Mouse (Mus musculus) neural tube, embryonic 11.5 days (tissue): ENCODE data around the gene Cyp2u1. TPM values are rescaled to one million over a fixed set of nuclear protein-coding genes. Genes with fewer than 3 reads are reported as not detected.
A peak's percentile ranks its signal among the peaks of the same experiment; 100 is the strongest.

Source experiments
- ATAC-seq: fragments of 200-750 bp; cut with Nextera tagmentation; 2 replicates; pipeline ENCODE4 v1.8.0; 2017; ENCODE audit warnings: moderate number of reproducible peaks, mild to moderate bottlenecking, moderate TSS enrichment, moderate library complexity; ENCODE audit not compliant: insufficient read depth, low FRiP score, low TSS enrichment
- DNase-seq: peaks from one replicate; pipeline ENCODE4 v3.0.0-alpha.2; 2015; ENCODE audit warnings: low spot score
- H3K27ac ChIP-seq: fragments of 300-500 bp; sonication (generic); 2 replicates; pipeline ENCODE4 v1.5.1; 2014; ENCODE audit warnings: low read depth, mild to moderate bottlenecking, low read length
- H3K27me3 ChIP-seq: fragments of 300-500 bp; sonication (generic); 2 replicates; pipeline ENCODE4 v1.6.1; 2014; ENCODE audit warnings: mild to moderate bottlenecking, low read length, mixed read lengths; ENCODE audit not compliant: control insufficient read depth, insufficient read depth
- H3K36me3 ChIP-seq: fragments of 300-500 bp; sonication (generic); 2 replicates; pipeline ENCODE4 v1.6.1; 2014; ENCODE audit warnings: mild to moderate bottlenecking, low read length, moderate library complexity, mixed read lengths; ENCODE audit not compliant: control insufficient read depth, insufficient read depth
- H3K4me1 ChIP-seq: fragments of 300-500 bp; sonication (generic); 2 replicates; pipeline ENCODE4 v1.6.1; 2014; ENCODE audit warnings: low read length, mixed read lengths; ENCODE audit not compliant: control insufficient read depth, insufficient read depth
- H3K4me2 ChIP-seq: fragments of 300-500 bp; sonication (generic); 2 replicates; pipeline ENCODE4 v1.6.1; 2014; ENCODE audit warnings: low read depth, mild to moderate bottlenecking, moderate library complexity
- H3K4me3 ChIP-seq: fragments of 300-500 bp; sonication (generic); 2 replicates; pipeline ENCODE4 v1.5.1; 2014; ENCODE audit warnings: low read depth, low read length
- H3K9ac ChIP-seq: fragments of 300-500 bp; sonication (generic); 2 replicates; pipeline ENCODE4 v1.6.1; 2014; ENCODE audit warnings: mild to moderate bottlenecking, low read length
- H3K9me3 ChIP-seq: fragments of 300-500 bp; sonication (generic); 2 replicates; pipeline ENCODE4 v1.6.1; 2016; ENCODE audit warnings: low read length; ENCODE audit not compliant: control insufficient read depth
- WGBS: fragments of 180-500 bp; shearing (Covaris S2); extraction: QIAGEN DNeasy Blood & Tissue Kit; methylation state at CpG from one replicate; pipeline ENCODE4 v1.1.7; 2014; 5-methylcytosine and 5-hydroxymethylcytosine counted together
- polyA plus RNA-seq: library from polyadenylated mRNA; unstranded; fragments of >200 nt; fragmentation: Nextera tagmentation; extraction: Ambion mirVana; gene quantifications from 2 replicates; pipeline ENCODE4 v1.2.1, GENCODE M21; 2014

The Cyp2u1 gene
- polyA plus RNA-seq, 1 experiment from 2014 or later, result 2.3 TPM

- Histone ChIP-seq H3K27me3 (no peaks in the 10 kb centered on the region), H3K9ac (no peak overlapping the region), H3K4me3 (no peak overlapping the region), H3K9me3 (no peaks in the 10 kb centered on the region), H3K4me1 (no peaks in the 10 kb centered on the region), H3K36me3 (no peaks in the 10 kb centered on the region), H3K27ac (no peak overlapping the region), H3K4me2 (no peak overlapping the region)
- 93% methylated on average over 7 of the region's 7 CpGs for WGBS
- DNase-seq, result no peak
- no peak for ATAC-seq
These were observed 6.1 kb downstream of the Cyp2u1 start for GRCm38 (mm10) chr3:131296893-131297292.

GRCm38 (mm10) chr3:131295513-131296200 is 7.4 kb downstream of the Cyp2u1 start:
- 90% methylated on average over 12 of the region's 12 CpGs for WGBS
- H3K4me2 ChIP-seq, result no peak overlapping the region
- H3K9me3 ChIP-seq, result no peaks in the 10 kb centered on the region
- H3K4me3 ChIP-seq, result no peak overlapping the region
- no peak overlapping the region for H3K9ac ChIP-seq
- H3K27ac ChIP-seq, result no peak overlapping the region
- DNase-seq (no peak), ATAC-seq (no peak)
- no peaks in the 10 kb centered on the region for H3K4me1 ChIP-seq
- H3K36me3 ChIP-seq, result no peaks in the 10 kb centered on the region
- H3K27me3 ChIP-seq, result no peaks in the 10 kb centered on the region

GRCm38 (mm10) chr3:131294503-131294902 is 8.5 kb downstream of the Cyp2u1 start:
- Histone ChIP-seq H3K9me3 (no peaks in the 10 kb centered on the region), H3K9ac (no peak overlapping the region), H3K27me3 (no peaks in the 10 kb centered on the region), H3K27ac (no peak overlapping the region), H3K4me3 (no peak overlapping the region), H3K4me2 (no peak overlapping the region), H3K4me1 (no peaks in the 10 kb centered on the region), H3K36me3 (no peaks in the 10 kb centered on the region)
- DNase-seq, result no peak
- ATAC-seq, result no peak
- 52% methylated on average over 3 of the region's 3 CpGs for WGBS

- DNase-seq, result no peak
- no peaks in the 10 kb centered on the region for H3K9me3 ChIP-seq
- no peak overlapping the region for H3K27ac ChIP-seq
- no peak overlapping the region for H3K4me2 ChIP-seq
- H3K4me1 ChIP-seq, result no peaks in the 10 kb centered on the region
- no peaks in the 10 kb centered on the region for H3K27me3 ChIP-seq
- H3K36me3 ChIP-seq, result no peaks in the 10 kb centered on the region
- H3K4me3 ChIP-seq, result no peak overlapping the region
- H3K9ac ChIP-seq, result no peak overlapping the region
- ATAC-seq, result no peak
- 87% methylated on average over 3 of the region's 3 CpGs for WGBS
These were observed 10.1 kb downstream of the Cyp2u1 start for GRCm38 (mm10) chr3:131292959-131293358.

GRCm38 (mm10) chr3:131292349-131292748 is 10.7 kb downstream of the Cyp2u1 start:
- H3K9ac ChIP-seq, result no peak overlapping the region
- ATAC-seq, result no peak
- no peak for DNase-seq
- no peak overlapping the region for H3K4me3 ChIP-seq
- H3K9me3 ChIP-seq, result no peaks in the 10 kb centered on the region
- H3K4me2 ChIP-seq, result no peak overlapping the region
- no peaks in the 10 kb centered on the region for H3K4me1 ChIP-seq
- no peaks in the 10 kb centered on the region for H3K36me3 ChIP-seq
- WGBS, result 96% methylated on average over 2 of the region's 2 CpGs
- no peak overlapping the region for H3K27ac ChIP-seq
- no peaks in the 10 kb centered on the region for H3K27me3 ChIP-seq

- ATAC-seq, result no peak
- Histone ChIP-seq H3K4me3 (no peak overlapping the region), H3K9ac (no peak overlapping the region), H3K4me1 (no peaks in the 10 kb centered on the region), H3K36me3 (no peaks in the 10 kb centered on the region), H3K27me3 (no peaks in the 10 kb centered on the region), H3K4me2 (no peak overlapping the region), H3K27ac (no peak overlapping the region), H3K9me3 (no peaks in the 10 kb centered on the region)
- WGBS, result 77% methylated on average over 4 of the region's 4 CpGs
- no peak for DNase-seq
These were observed 11.1 kb downstream of the Cyp2u1 start for GRCm38 (mm10) chr3:131291890-131292289.

GRCm38 (mm10) chr3:131274151-131274550 is 28.9 kb downstream of the Cyp2u1 start:
- no peak overlapping the region for H3K27ac ChIP-seq
- H3K4me2 ChIP-seq, result no peak overlapping the region
- no peak overlapping the region for H3K9ac ChIP-seq
- no peak for ATAC-seq
- H3K36me3 ChIP-seq, result no peaks in the 10 kb centered on the region
- no peak for DNase-seq
- WGBS, result 81% methylated on average over 4 of the region's 4 CpGs
- no peaks in the 10 kb centered on the region for H3K27me3 ChIP-seq
- H3K4me1 ChIP-seq, result peaks cover 4% of the 10 kb centered on the region; the same call in 1 of the 2 replicates
- no peak overlapping the region for H3K4me3 ChIP-seq
- H3K9me3 ChIP-seq, result no peaks in the 10 kb centered on the region

GRCm38 (mm10) chr3:131272374-131273100 is 30.5 kb downstream of the Cyp2u1 start:
- no peaks in the 10 kb centered on the region for H3K27me3 ChIP-seq
- H3K9me3 ChIP-seq, result no peaks in the 10 kb centered on the region
- DNase-seq (no peak), ATAC-seq (0 out of 2 replicates have a peak, but pooled peaks have one; percentile 0)
- peaks cover 4% of the 10 kb centered on the region; the same call in 1 of the 2 replicates for H3K4me1 ChIP-seq
- H3K9ac ChIP-seq, result no peak overlapping the region; the same call in 1 of the 2 replicates
- peak overlapping the region; percentile 58 for H3K4me2 ChIP-seq
- H3K27ac ChIP-seq, result no peak overlapping the region
- 57% methylated on average over 10 of the region's 10 CpGs for WGBS
- H3K36me3 ChIP-seq, result no peaks in the 10 kb centered on the region
- H3K4me3 ChIP-seq, result peak overlapping the region; percentile 63
